Mouse (Mus musculus) G1E (cell line): ENCODE results near the gene Dnajc28.

Experiments used
- CTCF ChIP-seq: IDR thresholded peaks from 2 replicates; pipeline ENCODE4 v1.5.1; 2012; ENCODE audit warnings: low read depth, low read length, inconsistent platforms, mixed read lengths
- GATA1 ChIP-seq: IDR thresholded peaks from 2 replicates; pipeline ENCODE4 v1.6.1; 2012; ENCODE audit warnings: borderline replicate concordance, low read length, inconsistent platforms, mixed read lengths
- GATA2 ChIP-seq: IDR thresholded peaks from 2 replicates; pipeline ENCODE4 v1.6.1; 2012; ENCODE audit warnings: low read depth, low read length, inconsistent platforms, borderline replicate concordance
- TAL1 ChIP-seq: conservative IDR thresholded peaks from 2 replicates; pipeline ENCODE4 v1.6.1; 2012; ENCODE audit warnings: low read depth, low read length, inconsistent platforms, mixed read lengths

- TF ChIP-seq CTCF = no peak
- no peak for TF ChIP-seq GATA1
- no peak for TF ChIP-seq GATA2
- no peak for TF ChIP-seq TAL1
Measured at GRCm38 (mm10) chr16:91649781-91650180, 31.0 kb upstream of the Dnajc28 start.
